Mouse (Mus musculus): ENCODE results near the gene Hmg20b. TPM values are rescaled to one million over a fixed set of nuclear protein-coding genes. Genes with fewer than 3 reads are reported as not detected.

The Hmg20b gene
- 100 to 1,000 TPM; 102 to 104 TPM for polyA plus RNA-seq (2012; fragmentation: generic; extraction: Trizol)

DNA sequence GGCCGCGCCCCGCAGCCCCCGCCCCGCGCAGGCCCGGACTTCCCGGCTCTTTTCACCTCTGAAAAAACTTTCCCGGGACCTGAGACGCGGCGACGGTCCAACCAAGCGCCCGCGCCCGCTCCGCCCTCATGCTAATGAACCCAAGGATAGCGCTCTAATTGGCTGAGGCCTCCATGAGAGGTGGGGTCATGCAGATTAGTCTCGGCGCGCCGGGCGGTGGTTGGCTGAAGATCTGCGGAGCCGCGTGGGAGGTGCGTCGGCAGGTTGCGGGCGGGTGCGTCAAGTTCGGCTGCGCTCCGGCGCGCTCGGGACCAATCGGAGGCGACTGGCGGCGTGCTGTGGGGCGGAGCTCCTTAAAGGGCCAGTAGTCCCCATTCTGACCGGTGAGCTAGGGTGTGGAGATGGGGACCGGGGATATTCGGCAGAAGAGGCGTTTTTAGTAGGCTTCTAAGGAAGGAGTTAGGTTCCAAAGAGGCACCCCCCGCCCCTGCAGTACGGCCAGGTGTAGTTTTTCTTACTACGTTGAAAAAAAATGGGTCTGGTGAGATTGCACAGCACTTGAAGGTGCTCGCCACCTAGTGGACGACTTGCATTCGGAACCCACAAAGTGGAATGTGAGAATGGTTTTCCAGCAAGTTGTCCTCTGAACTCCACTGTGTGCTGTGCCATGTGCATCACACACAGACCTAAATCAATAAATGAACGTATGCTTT lies at the start of gene Hmg20b:
Hmg20b (minus strand) TSS at position 130 of the 713 bp plus-strand sequence.

DNA sequence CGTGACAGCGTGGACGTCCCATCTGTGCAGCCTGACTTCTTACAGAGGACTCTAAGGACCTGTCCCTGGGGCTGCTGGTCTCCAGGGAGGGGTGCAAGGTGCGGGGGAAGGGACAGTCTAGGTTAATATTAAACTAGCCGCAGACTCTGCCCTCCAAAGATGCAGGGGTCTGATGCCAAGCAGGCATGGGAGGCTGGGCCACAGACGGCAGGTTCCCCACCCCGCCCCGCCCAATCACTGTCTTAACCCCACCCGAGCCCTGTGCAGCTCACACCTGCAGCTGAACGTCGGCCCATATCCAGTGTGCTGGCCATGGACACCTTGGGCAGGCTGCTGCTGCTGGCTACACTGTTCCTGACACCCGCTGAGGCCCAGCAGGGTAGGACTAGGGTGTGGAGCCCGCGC lies 42.5 kb upstream of the Hmg20b start, which contains the start of gene Smim24:
Smim24 (plus strand) TSS at position 271 of the 405 bp plus-strand sequence.

DNA sequence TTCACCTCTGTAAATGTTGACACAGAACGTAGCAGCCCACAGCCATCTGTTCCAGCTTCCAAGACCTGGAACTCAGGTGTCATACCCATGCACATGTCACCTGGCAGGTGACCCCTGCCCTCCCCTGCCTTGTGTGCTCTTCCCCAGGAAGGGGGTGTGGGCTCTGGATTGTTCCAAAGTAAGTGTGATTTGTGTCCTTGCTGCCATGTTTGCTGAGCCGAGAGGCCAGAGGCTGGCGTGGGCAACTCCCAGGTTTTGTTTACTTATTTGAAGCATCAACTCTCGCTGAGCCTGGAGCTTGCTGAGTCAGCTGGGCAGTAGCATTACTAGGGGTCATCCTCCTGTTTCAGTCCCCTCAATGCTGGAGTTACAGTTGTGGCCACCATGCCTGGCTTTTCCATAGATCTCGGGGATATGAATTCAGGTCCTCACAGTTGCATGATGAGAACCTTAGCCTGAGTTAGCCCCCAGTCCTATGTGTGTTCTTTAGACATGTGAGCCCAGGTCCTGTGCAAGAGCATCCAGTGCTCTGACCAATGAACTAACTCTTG lies 38.3 kb upstream of the Hmg20b start, which contains the start of gene Gm48552:
Gm48552 (plus strand) TSS at position 501 of the 551 bp plus-strand sequence.

DNA sequence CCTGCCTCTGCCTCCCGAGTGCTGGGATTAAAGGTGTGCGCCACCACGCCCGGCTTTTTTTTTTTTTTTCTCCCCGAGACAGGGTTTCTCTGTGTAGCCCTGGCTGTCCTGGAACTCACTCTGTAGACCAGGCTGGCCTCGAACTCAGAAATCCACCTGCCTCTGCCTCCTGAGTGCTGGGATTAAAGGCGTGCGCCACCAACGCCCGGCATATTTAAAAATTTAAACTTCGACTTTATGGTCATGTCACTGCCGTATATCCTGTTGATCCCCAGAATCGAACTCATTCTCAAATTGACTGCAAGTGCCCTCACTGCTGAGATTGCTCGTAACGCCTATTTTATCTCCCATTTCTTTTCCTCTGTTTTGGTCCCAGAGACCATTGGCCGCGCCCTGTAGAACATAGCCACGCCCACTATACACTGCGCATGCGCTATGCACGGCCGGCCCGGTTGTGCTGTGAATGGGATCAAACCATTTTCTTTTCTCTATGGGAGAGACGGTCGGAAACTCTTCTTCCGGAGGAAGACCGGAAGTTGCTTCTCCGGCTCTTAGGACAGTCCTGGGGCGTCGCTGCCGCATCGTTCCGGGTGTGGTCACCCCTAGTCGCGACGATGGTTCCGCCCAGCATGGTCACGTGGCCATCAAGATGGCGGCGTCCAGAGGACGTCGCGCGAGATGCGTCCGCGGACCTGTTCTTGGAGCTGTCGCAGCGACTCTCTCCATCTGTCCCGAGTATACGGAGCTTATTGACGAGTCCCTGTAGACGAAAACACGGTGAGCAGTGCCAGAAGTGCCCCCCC lies 33.7 kb upstream of the Hmg20b start, which contains the start of the genes Dohh and Gm48551:
Dohh (plus strand) TSS at position 627 of the 803 bp plus-strand sequence.
Gm48551 (plus strand) TSS at position 665 of the 803 bp plus-strand sequence.

DNA sequence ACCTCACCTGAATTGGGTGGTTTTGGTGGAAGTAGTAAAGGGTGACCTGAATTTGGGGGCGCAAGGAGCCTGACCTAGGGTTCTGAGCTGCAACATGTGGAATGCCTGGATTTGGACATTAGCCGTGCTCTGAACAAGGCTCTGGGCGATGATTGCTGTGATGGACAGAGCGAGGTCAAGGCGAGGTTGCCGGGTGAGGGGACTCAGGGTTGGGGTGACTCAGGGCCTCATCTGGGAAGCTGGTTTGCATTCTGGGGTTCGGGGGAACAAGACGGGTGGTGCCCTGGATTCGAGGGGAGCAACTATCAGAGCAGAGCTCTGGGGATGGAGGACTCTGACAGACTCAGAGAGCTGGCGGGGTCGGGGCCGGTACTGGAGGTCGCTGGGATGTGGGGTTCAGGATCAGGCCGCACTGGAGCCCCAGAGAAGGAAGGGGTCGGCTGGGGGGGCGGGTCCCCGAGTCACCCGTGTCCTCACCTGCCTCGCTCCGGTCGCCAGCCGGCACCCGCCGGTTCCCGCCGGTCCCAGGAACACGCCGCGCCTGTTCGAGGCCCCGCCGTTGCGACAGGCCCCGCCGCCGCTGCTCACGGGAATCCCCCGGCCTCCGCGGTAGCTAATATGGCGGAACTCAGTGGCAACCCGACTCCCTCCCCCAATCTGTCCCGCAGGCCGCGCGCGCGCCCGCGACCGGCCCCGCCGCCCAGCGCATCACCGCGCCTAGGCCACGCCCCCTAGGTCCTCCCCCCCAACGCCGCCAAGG lies 27.7 kb upstream of the Hmg20b start, which contains the start of gene Fzr1:
Fzr1 (minus strand) TSS at position 724 of the 760 bp plus-strand sequence.

DNA sequence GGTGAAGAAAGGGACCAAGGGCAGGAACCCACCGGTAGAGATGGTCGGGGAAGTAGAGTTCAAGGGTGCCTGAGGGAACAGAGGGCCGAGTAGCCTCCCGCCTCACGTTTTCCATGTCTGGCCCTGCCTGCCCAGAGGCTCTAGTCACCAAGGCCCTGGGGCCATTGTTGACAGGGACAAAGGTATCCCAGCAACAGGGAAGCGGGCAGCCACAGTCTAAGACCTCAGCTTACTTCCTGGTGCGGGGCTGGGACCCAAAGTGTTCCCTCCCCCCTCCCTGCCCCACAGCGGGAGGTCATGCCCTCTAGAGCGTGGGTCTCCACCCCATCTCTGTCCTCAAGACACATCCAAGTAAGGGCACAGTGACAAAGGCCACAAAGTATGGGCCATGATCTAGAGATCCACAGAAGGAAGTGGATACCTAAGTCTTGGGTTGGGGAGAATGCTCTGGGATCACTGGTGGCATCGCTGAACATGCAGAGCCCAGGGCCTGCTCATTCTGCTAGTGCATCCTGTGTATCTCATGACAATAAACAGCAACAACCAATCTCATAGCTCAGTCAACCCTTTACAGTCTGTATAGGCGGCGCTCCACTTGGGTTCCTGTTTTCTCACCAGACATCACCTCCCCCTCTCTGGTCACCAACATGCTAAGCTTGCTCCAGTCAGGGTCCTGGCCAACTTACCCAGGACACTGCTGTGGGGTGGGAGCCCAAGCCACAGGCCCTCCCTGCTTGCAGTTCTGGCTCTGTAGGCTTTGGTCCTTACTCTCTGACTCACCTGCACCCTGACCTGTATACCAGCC lies 15.6 kb upstream of the Hmg20b start, which contains the start of gene 4930404N11Rik:
4930404N11Rik (minus strand) TSS at position 145 of the 805 bp plus-strand sequence.

DNA sequence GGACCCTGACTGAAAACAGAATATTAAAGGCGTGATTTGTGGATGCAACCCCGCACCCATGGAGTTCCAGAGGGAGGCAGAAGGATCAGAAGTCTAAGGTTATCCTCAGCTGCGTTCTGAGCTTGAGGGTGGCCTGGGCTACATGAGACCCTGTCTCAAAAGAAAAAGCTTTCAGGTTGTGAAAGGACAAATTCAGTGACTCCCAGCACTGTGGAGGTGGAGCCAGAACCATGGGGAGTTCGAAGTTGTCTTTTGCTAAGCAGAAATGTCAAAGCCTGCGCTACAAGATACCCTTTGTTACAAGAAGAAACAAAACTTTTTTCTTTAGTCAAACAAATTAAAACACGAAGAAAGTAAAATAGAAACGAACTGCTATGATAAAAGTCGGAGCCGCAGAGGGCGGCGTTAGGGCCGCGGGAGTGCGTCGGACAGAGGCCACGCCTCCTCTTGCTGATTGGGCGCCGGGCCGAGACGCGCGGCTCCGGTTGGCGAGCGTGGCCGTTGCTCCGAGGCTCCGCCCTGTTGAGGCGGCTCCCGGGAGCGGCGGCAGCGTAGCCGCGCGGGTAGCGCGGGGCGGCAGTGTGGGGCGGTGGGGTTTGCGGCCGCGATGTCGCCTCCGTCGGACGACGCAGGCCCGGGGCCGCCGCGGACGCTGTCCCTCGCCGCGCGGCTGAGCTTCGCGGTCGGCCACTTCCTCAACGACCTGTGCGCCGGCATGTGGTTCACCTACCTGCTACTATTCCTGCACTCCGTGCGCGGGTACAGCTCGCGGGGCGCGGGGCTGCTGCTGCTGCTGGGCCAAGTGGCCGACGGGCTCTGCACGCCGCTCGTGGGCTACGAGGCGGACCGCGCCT lies 6.9 kb upstream of the Hmg20b start, which contains the start of gene Mfsd12:
Mfsd12 (plus strand) TSS at position 501 of the 854 bp plus-strand sequence.

DNA sequence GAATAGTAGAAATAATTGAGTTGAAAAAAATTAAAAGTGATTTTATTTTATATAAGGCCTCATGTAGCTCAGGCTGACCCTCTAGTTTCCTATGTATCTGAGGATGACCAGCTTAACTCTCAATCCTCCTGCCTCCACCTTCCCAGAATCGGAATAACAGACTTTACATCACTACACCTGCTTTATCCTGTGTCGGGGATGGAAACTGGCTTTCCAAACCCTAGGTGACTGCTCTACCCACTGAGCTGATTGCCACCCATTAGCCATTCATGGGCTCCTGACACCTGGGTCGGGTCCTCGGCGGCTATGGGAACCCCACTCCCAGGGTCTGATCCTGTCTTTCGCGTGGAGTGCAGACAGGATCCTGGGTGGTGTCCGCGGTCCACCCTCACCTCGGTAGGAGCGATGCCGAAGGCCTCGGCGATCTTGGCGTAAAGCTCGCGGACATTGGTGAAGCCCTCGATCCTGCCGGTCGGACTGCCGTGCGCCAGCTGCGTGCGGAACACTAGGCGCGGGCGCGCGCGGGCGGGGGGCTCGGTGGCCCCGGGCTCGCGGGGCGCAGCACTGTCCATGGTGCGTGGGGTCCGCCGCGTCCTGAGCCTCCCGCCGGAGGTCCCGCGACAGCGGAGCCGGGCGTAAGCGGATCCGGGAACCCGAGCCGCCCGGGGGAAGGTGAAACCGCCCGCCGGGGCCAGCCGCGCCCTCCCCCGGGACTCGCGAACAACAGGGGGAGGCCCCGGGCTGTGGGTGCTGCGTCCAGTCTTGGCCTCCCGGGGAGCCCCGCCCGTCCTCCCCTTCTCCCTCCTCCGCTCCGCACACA lies 7.4 kb downstream of the Hmg20b start, which contains the start of gene Gipc3:
Gipc3 (minus strand) TSS at position 581 of the 820 bp plus-strand sequence.

DNA sequence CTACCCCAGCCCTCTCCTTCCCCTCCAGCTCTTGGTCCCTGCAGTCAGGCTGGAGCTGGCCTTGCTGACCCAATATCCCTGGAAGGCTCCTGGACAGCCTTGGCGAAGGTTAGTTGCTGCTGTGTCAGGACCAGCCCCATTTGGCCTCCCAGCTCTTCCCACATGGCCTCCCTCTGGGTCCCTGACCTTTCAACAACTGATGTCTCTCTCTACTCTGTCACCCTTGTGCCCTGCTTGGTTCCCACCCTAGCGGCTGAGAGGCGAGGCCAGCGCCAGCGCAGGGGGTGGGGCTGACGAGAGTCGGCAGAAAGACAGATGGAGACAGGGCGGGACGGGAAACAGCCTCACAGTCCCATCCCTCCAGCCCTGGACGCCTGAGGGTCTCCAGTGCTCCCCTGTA lies 21.9 kb downstream of the Hmg20b start, which contains the start of gene Tbxa2r:
Tbxa2r (plus strand) TSS at position 346 of the 400 bp plus-strand sequence.

DNA sequence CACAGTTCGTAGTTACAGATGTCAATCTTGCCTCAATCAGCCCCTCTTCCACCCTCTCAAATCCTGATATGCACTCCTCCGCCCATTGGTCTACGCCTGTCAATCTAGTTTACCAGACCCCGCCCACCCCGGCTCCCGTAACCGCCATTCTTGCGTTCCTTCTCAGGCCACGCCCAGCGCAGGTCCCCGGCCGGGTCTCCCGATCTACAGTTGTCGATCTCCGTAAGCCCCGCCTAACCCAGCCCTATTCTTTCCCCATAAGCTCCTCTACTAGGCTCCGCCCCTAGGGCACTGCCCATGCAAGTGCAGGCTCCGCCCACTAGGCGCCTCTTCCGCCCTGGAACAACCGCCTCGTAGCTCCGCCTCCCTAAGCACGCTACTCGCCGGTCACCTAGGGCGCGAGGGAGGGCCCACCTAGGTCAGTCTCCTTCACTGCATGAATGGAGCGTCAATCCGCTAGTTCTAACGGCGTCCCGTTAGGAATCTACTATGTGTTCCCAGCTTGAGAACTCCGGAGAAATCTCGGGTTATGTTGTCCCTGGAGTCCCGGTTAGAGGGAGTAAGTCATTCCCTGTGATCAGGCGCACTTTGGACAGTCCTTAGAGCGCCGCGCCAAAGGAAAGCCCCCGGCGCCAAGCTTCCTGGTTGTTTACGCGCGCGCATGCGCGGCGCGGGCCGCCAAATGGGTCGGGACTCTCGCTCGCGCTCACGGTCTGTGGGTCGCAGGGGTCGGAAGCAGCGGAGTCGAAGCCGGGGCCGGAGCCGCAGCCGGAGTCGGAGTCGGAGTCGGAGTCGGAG lies 29.5 kb downstream of the Hmg20b start, which contains the start of gene Cactin:
Cactin (plus strand) TSS at position 554 of the 798 bp plus-strand sequence.

Other genes with a start within 250 kb of the Hmg20b start
- 100 to 1,000 TPM; 207 to 359 TPM for gene Map2k2, start 244.6 kb downstream of the Hmg20b start, polyA plus RNA-seq (2012; fragmentation: generic; extraction: Trizol)
- gene Zbtb7a, start 215.3 kb downstream of the Hmg20b start, polyA plus RNA-seq (2012; fragmentation: generic; extraction: Trizol), result 10 to 100 TPM in 1 of 2 experiments, 1 to 10 TPM in 1; 6.5 to 24.7 TPM
- 10 to 100 TPM; 36.0 to 48.5 TPM for gene Pias4, start 182.6 kb downstream of the Hmg20b start, polyA plus RNA-seq (2012; fragmentation: generic; extraction: Trizol)
- gene Eef2, start 173.8 kb downstream of the Hmg20b start, polyA plus RNA-seq (2012; fragmentation: generic; extraction: Trizol), result 1,000 to 10,000 TPM; 3,430 to 4,023 TPM
- gene Dapk3, start 167.5 kb downstream of the Hmg20b start, polyA plus RNA-seq (2012; fragmentation: generic; extraction: Trizol), result 100 to 1,000 TPM in 1 of 2 experiments, 10 to 100 TPM in 1; 98.3 to 105 TPM
- under 1 TPM; 0.11 to 0.15 TPM for gene 4930442H23Rik, start 166.6 kb downstream of the Hmg20b start, polyA plus RNA-seq (2012; fragmentation: generic; extraction: Trizol)
- under 1 TPM in 1 of 2 experiments, not detected in 1; 0.02 TPM for gene Nmrk2, start 148.4 kb downstream of the Hmg20b start, polyA plus RNA-seq (2012; fragmentation: generic; extraction: Trizol)
- gene Atcay, start 119.6 kb downstream of the Hmg20b start, polyA plus RNA-seq (2012; fragmentation: generic; extraction: Trizol), result under 1 TPM in 1 of 2 experiments, not detected in 1; 0.01 TPM
- gene Zfr2, start 117.3 kb downstream of the Hmg20b start, polyA plus RNA-seq (2012; fragmentation: generic; extraction: Trizol), result 10 to 100 TPM in 1 of 2 experiments, under 1 TPM in 1; 0.32 to 18.3 TPM
- gene Matk, start 97.5 kb downstream of the Hmg20b start, polyA plus RNA-seq (2012; fragmentation: generic; extraction: Trizol), result 1 to 10 TPM in 1 of 2 experiments, under 1 TPM in 1; 0.69 to 1.9 TPM
- gene Mrpl54, start 83.5 kb downstream of the Hmg20b start, polyA plus RNA-seq (2012; fragmentation: generic; extraction: Trizol), result 100 to 1,000 TPM; 242 to 665 TPM
- gene Apba3, start 83.5 kb downstream of the Hmg20b start, polyA plus RNA-seq (2012; fragmentation: generic; extraction: Trizol), result 100 to 1,000 TPM; 128 to 134 TPM
- under 1 TPM in 1 of 2 experiments, not detected in 1; 0.02 TPM for gene Tjp3, start 58.9 kb downstream of the Hmg20b start, polyA plus RNA-seq (2012; fragmentation: generic; extraction: Trizol)
- 10 to 100 TPM; 23.9 to 61.5 TPM for gene Pip5k1c, start 57.5 kb downstream of the Hmg20b start, polyA plus RNA-seq (2012; fragmentation: generic; extraction: Trizol)
- gene Cactin, start 29.4 kb downstream of the Hmg20b start, polyA plus RNA-seq (2012; fragmentation: generic; extraction: Trizol), result 10 to 100 TPM; 27.2 to 37.4 TPM
- 1 to 10 TPM in 1 of 2 experiments, under 1 TPM in 1; 0.02 to 2.0 TPM for gene Tbxa2r, start 21.7 kb downstream of the Hmg20b start, polyA plus RNA-seq (2012; fragmentation: generic; extraction: Trizol)
- gene Gipc3, start 7.2 kb downstream of the Hmg20b start, polyA plus RNA-seq (2012; fragmentation: generic; extraction: Trizol), result 1 to 10 TPM in 1 of 2 experiments, under 1 TPM in 1; 0.42 to 1.2 TPM
- gene Mfsd12, start 7.0 kb upstream of the Hmg20b start, polyA plus RNA-seq (2012; fragmentation: generic; extraction: Trizol), result 10 to 100 TPM in 1 of 2 experiments, 1 to 10 TPM in 1; 4.0 to 13.8 TPM
- 1 to 10 TPM in 1 of 2 experiments, under 1 TPM in 1; 0.27 to 2.1 TPM for gene 4930404N11Rik, start 15.3 kb upstream of the Hmg20b start, polyA plus RNA-seq (2012; fragmentation: generic; extraction: Trizol)
- gene Fzr1, start 28.0 kb upstream of the Hmg20b start, polyA plus RNA-seq (2012; fragmentation: generic; extraction: Trizol), result 10 to 100 TPM; 57.6 to 80.9 TPM
- gene Dohh, start 33.9 kb upstream of the Hmg20b start, polyA plus RNA-seq (2012; fragmentation: generic; extraction: Trizol), result 100 to 1,000 TPM in 1 of 2 experiments, 10 to 100 TPM in 1; 82.6 to 184 TPM
- 1 to 10 TPM in 1 of 2 experiments, under 1 TPM in 1; 0.55 to 3.2 TPM for gene Gm48551, start 34.0 kb upstream of the Hmg20b start, polyA plus RNA-seq (2012; fragmentation: generic; extraction: Trizol)
- gene Gm48552, start 38.5 kb upstream of the Hmg20b start, polyA plus RNA-seq (2012; fragmentation: generic; extraction: Trizol), result 1 to 10 TPM in 1 of 2 experiments, not detected in 1; 1.8 TPM
- gene Smim24, start 42.6 kb upstream of the Hmg20b start, polyA plus RNA-seq (2012; fragmentation: generic; extraction: Trizol), result 1 to 10 TPM in 1 of 2 experiments, under 1 TPM in 1; 0.94 to 1.3 TPM
- gene Nfic, start 105.2 kb upstream of the Hmg20b start, polyA plus RNA-seq (2012; fragmentation: generic; extraction: Trizol), result 100 to 1,000 TPM; 130 to 180 TPM
- 1 to 10 TPM; 1.9 to 5.7 TPM for gene Celf5, start 132.2 kb upstream of the Hmg20b start, polyA plus RNA-seq (2012; fragmentation: generic; extraction: Trizol)
- gene Ncln, start 145.9 kb upstream of the Hmg20b start, polyA plus RNA-seq (2012; fragmentation: generic; extraction: Trizol), result 100 to 1,000 TPM; 108 to 149 TPM
- under 1 TPM in 1 of 2 experiments, not detected in 1; 0.02 TPM for gene S1pr4, start 149.7 kb upstream of the Hmg20b start, polyA plus RNA-seq (2012; fragmentation: generic; extraction: Trizol)
- under 1 TPM; 0.22 to 0.24 TPM for gene Gna15, start 173.7 kb upstream of the Hmg20b start, polyA plus RNA-seq (2012; fragmentation: generic; extraction: Trizol)
- gene Gna11, start 194.7 kb upstream of the Hmg20b start, polyA plus RNA-seq (2012; fragmentation: generic; extraction: Trizol), result 100 to 1,000 TPM; 106 to 118 TPM
- 1,000 to 10,000 TPM; 1,359 to 1,572 TPM for gene Aes, start 209.0 kb upstream of the Hmg20b start, polyA plus RNA-seq (2012; fragmentation: generic; extraction: Trizol)
- 100 to 1,000 TPM in 1 of 2 experiments, 1 to 10 TPM in 1; 6.0 to 202 TPM for gene Tle2, start 224.1 kb upstream of the Hmg20b start, polyA plus RNA-seq (2012; fragmentation: generic; extraction: Trizol)